Mouse (Mus musculus) neutrophil, adult 5-6 weeks (primary cell): Measurements from ENCODE around the gene Helb. TPM values are rescaled to one million over a fixed set of nuclear protein-coding genes. Genes with fewer than 3 reads are reported as not detected.
A peak's percentile ranks its signal among the peaks of the same experiment; 100 is the strongest.

ENCODE experiments used
- ATAC-seq: fragments of 151-379, 151-347 bp; 2 replicates; pipeline ENCODE4 v1.8.0; 2017; ENCODE audit warnings: mild to moderate bottlenecking, moderate TSS enrichment; ENCODE audit not compliant: insufficient number of reproducible peaks, poor library complexity, low FRiP score, severe bottlenecking; ENCODE audit errors: extremely low read depth
- total RNA-seq: library from RNA; stranded (forward); fragments of 200-1000 nt; gene quantifications from 2 replicates; pipeline ENCODE4 v1.2.3, GENCODE M21; 2017

The Helb gene
- total RNA-seq, 1 experiment from 2014 or later = 38.2 TPM

- ATAC-seq = no peak
Observed at GRCm38 (mm10) chr10:120100806-120101205, 12.0 kb downstream of the Helb start.

GRCm38 (mm10) chr10:120097564-120097963 lies 15.2 kb downstream of the Helb start:
- ATAC-seq = no peak

- ATAC-seq = no peak
Observed at GRCm38 (mm10) chr10:120095716-120096115, 17.1 kb downstream of the Helb start.

GRCm38 (mm10) chr10:120095136-120095535 lies 17.7 kb downstream of the Helb start:
- ATAC-seq = no peak

GRCm38 (mm10) chr10:120092548-120092947 lies 20.2 kb downstream of the Helb start:
- no peak for ATAC-seq

- no peak for ATAC-seq
Observed at GRCm38 (mm10) chr10:120077850-120078249, 34.9 kb downstream of the Helb start.

- no peak for ATAC-seq
Observed at GRCm38 (mm10) chr10:120066319-120066718, 46.5 kb downstream of the Helb start.

GRCm38 (mm10) chr10:120064424-120064823 lies 48.4 kb downstream of the Helb start:
- ATAC-seq = peak; percentile 55; the same call in 1 of the 2 replicates

GRCm38 (mm10) chr10:120061238-120062130 lies 51.3 kb downstream of the Helb start:
- no peak for ATAC-seq

GRCm38 (mm10) chr10:120060579-120061237 lies 52.1 kb downstream of the Helb start:
- no peak for ATAC-seq

GRCm38 (mm10) chr10:120044714-120045234 lies 68.0 kb downstream of the Helb start:
- no peak for ATAC-seq

- ATAC-seq = no peak
Observed at GRCm38 (mm10) chr10:120044237-120044636, 68.5 kb downstream of the Helb start.

- ATAC-seq = no peak
Observed at GRCm38 (mm10) chr10:120038194-120038593, 74.6 kb downstream of the Helb start.

- no peak for ATAC-seq
Observed at GRCm38 (mm10) chr10:120035824-120036223, 77.0 kb downstream of the Helb start.

GRCm38 (mm10) chr10:120035211-120035733 lies 77.5 kb downstream of the Helb start:
- ATAC-seq = no peak

GRCm38 (mm10) chr10:120033866-120034265 lies 78.9 kb downstream of the Helb start:
- ATAC-seq = no peak
